Mouse (Mus musculus): ENCODE results near the gene Fto. TPM values are rescaled to one million over a fixed set of nuclear protein-coding genes. Genes with fewer than 3 reads are reported as not detected.

Gene Fto
- polyA plus RNA-seq, 1 experiment from 2014 or later: 72.1 TPM

DNA sequence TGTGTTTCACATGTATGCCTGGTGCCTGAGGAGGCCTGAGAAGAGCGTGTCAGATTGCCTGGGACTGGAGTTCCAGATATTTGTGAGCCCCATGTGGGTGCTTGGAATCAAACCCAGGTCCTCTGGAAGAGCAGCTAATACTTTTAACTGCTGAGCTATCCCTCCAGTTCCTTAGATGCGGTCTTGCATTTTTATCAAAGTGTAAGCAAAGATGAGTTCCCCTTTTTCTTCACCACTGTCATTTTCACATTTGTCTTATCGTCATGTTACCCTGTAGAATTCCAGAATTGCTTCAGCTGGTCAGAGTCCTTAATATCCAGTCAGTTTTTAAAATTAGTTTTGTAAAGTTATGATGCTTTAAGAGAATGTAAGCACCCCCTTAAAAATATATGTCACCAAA lies 264.3 kb downstream of the Fto start:
- Histone ChIP-seq H3K4me3 (ENCODE audit: low read length) (no peak overlapping the region), H3K36me3 (ENCODE audit: control insufficient read depth, insufficient read depth) (no peaks in the 10 kb centered on the region)
- 89% methylated on average over 3 of the region's 3 CpGs for WGBS

DNA sequence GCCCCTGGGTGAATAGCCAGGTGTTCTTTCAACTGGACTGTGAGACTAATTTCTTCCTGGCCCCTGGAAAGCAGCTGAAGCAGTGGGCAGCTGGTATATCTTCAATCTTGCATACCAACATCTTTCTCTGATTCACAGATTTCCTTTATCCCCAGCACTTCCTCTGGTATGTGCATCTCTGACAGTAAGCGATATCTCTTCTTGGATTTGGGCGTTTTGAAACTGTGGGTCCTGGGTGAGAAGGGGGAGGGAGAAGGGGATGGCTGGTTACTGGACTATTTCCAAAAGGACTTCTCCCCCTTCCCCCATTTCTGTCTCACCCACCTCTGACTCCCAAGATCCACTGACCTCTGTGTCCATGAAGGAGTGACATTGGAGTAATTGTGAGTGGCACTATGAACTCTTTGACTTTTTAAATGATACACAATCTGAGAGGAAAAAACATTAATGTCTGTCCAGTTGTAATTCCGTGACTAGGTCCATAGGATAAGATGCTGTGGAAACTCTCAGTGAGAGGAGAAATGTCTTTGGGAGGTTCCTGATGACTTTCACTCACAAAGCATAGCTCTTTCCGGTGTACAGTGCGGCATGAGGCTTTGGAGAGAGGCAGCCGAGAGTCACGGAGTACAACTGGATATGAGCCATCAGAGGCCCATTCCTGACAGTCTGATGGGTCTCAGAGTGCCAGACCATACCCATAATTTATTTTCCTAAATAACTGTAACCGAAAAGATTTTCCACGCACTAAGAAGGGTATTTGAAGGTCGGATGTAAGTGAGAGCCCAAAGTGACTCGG lies 271.5 kb downstream of the Fto start:
- no peak overlapping the region for H3K9ac ChIP-seq (ENCODE audit: low read length)
- ATAC-seq (replicated peaks; ENCODE audit: extremely low read depth, insufficient read depth, low FRiP score): no peak
- no peaks in the 10 kb centered on the region for H3K27me3 ChIP-seq (ENCODE audit: control insufficient read depth, insufficient read depth, low read length)
- H3K4me1 ChIP-seq (ENCODE audit: control insufficient read depth, insufficient read depth, low read length): peaks cover 11% of the 10 kb centered on the region
- no peaks in the 10 kb centered on the region for H3K9me3 ChIP-seq (replicated peaks; ENCODE audit: control insufficient read depth, low read length)
- H3K36me3 ChIP-seq (ENCODE audit: control insufficient read depth, insufficient read depth): no peaks in the 10 kb centered on the region
- 59% methylated on average over 11 of the region's 11 CpGs for WGBS
- no peak overlapping the region for H3K4me3 ChIP-seq (ENCODE audit: low read length)
- H3K27ac ChIP-seq (ENCODE audit: low read length): no peak overlapping the region
- no peak overlapping the region for H3K4me2 ChIP-seq (ENCODE audit: low read depth, low read length)

More for the DNA sequence above, 264.3 kb downstream of the Fto start:
- H3K4me1 ChIP-seq (ENCODE audit: control insufficient read depth, insufficient read depth, low read length): peaks cover 5% of the 10 kb centered on the region
- no peak overlapping the region for H3K27ac ChIP-seq (ENCODE audit: low read length)
- no peak for ATAC-seq (replicated peaks; ENCODE audit: extremely low read depth, insufficient read depth, low FRiP score)
- no peaks in the 10 kb centered on the region for H3K27me3 ChIP-seq (ENCODE audit: control insufficient read depth, insufficient read depth, low read length)
- no peak overlapping the region for H3K4me2 ChIP-seq (ENCODE audit: low read depth, low read length)
- no peaks in the 10 kb centered on the region for H3K9me3 ChIP-seq (replicated peaks; ENCODE audit: control insufficient read depth, low read length)
- H3K9ac ChIP-seq (ENCODE audit: low read length): no peak overlapping the region

DNA sequence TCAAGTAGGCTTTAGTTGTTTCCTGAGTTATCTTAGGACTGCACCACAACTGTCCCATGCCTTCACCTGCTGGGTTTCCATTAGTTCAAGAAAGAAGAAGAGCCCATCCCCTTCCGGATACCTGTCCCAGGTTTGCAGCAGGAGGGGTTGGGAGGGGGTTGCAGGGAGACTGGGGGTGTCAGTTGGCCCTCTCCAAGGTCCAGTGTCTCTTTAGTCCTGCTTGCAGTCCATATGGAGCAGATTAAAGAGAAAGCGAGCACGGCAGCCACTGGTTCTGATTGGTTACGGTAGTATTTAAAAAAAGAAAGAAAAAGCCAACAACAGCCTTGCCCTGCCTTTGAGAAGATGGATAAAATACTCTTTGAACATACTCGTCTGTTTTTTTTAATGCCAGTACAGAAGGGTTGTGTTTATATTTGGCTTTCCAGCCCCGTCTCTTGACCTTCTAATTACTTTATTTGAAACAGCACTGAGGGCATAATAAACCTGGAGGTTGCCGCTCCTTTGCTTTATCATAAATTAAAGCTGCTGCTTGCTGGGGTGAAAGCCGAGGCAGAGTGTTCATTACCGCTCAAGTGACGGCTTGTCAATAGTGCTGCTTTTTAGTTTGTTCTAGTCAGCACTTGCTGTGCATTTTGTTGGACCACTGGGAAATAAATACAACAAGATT lies 279.2 kb downstream of the Fto start:
- WGBS: 68% methylated on average over 10 of the region's 10 CpGs
- no peak overlapping the region for H3K4me2 ChIP-seq (ENCODE audit: low read depth, low read length)
- ATAC-seq (replicated peaks; ENCODE audit: extremely low read depth, insufficient read depth, low FRiP score): no peak

DNA sequence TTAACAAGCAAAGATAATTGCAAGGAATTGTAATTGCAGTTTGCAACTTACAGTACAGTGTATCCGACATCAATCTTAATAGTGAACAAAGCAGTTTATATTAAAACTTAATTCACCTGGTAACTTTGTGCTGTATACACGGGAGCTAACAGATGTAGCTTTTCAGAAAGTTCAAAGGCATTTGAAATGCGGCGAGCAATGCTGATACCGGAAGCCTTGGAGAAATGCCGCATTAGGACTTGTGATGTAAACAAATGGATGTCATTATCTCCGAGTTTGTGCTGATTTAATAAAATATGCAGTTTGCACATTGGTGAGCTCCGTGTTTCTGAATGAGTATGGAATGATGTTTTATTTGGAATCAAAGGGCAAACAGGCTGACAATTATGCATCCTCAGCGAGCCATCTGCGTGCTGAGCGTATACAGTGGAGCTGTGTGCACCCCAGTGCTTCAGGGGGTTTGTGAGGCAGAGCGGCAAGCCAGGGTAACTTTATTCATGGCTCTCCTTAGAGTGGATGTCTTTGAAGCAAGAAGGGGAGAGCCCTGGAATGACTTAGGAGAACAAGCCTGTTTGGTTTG lies 280.0 kb downstream of the Fto start:
- H3K9me3 ChIP-seq (replicated peaks; ENCODE audit: control insufficient read depth, low read length): no peaks in the 10 kb centered on the region
- no peak overlapping the region for H3K27ac ChIP-seq (ENCODE audit: low read length)
- no peaks in the 10 kb centered on the region for H3K27me3 ChIP-seq (ENCODE audit: control insufficient read depth, insufficient read depth, low read length)
- no peak for ATAC-seq (replicated peaks; ENCODE audit: extremely low read depth, insufficient read depth, low FRiP score)
- H3K36me3 ChIP-seq (ENCODE audit: control insufficient read depth, insufficient read depth): no peaks in the 10 kb centered on the region
- no peak overlapping the region for H3K4me3 ChIP-seq (ENCODE audit: low read length)
- H3K4me1 ChIP-seq (ENCODE audit: control insufficient read depth, insufficient read depth, low read length): peaks cover 5% of the 10 kb centered on the region
- no peak overlapping the region; the same call in 1 of the 2 replicates for H3K4me2 ChIP-seq (ENCODE audit: low read depth, low read length)
- 67% methylated on average over 12 of the region's 12 CpGs for WGBS
- no peak overlapping the region for H3K9ac ChIP-seq (ENCODE audit: low read length)

More for the DNA sequence above, 279.2 kb downstream of the Fto start:
- Histone ChIP-seq H3K27ac (ENCODE audit: low read length) (no peak overlapping the region), H3K9me3 (replicated peaks; ENCODE audit: control insufficient read depth, low read length) (no peaks in the 10 kb centered on the region), H3K4me3 (ENCODE audit: low read length) (no peak overlapping the region), H3K9ac (ENCODE audit: low read length) (no peak overlapping the region), H3K27me3 (ENCODE audit: control insufficient read depth, insufficient read depth, low read length) (no peaks in the 10 kb centered on the region), H3K4me1 (ENCODE audit: control insufficient read depth, insufficient read depth, low read length) (peaks cover 5% of the 10 kb centered on the region), H3K36me3 (ENCODE audit: control insufficient read depth, insufficient read depth) (no peaks in the 10 kb centered on the region)

DNA sequence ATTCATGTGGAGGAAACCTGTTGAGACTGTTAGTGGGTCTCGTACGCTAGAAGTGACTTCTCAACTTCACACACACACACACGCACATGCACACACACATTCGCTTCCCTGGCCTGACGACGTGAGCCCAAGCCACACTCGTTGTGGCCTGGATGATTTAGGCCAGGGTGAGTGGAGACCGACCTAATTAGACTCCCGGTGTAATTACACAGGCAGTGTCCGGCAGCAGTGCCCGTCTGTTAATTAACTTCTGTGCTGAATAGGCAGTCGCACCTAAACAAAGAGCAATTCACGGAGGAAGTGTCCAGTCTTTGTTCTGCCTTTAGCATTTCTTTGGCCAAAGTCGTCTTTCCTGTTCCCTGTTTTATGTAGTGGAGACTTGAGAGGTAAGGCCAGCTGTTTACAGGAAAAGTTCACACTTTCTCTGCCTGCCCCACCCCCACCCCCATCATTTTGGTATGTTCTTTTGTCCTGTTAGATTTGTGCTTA lies 286.1 kb downstream of the Fto start:
- ATAC-seq (replicated peaks; ENCODE audit: extremely low read depth, insufficient read depth, low FRiP score): no peak
- 73% methylated on average over 14 of the region's 14 CpGs for WGBS
- H3K9me3 ChIP-seq (replicated peaks; ENCODE audit: control insufficient read depth, low read length): no peaks in the 10 kb centered on the region
- no peaks in the 10 kb centered on the region for H3K27me3 ChIP-seq (ENCODE audit: control insufficient read depth, insufficient read depth, low read length)
- no peak overlapping the region for H3K4me2 ChIP-seq (ENCODE audit: low read depth, low read length)
- no peaks in the 10 kb centered on the region for H3K4me1 ChIP-seq (ENCODE audit: control insufficient read depth, insufficient read depth, low read length)
- H3K9ac ChIP-seq (ENCODE audit: low read length): no peak overlapping the region
- no peaks in the 10 kb centered on the region for H3K36me3 ChIP-seq (ENCODE audit: control insufficient read depth, insufficient read depth)
- no peak overlapping the region for H3K4me3 ChIP-seq (ENCODE audit: low read length)
- H3K27ac ChIP-seq (ENCODE audit: low read length): no peak overlapping the region

DNA sequence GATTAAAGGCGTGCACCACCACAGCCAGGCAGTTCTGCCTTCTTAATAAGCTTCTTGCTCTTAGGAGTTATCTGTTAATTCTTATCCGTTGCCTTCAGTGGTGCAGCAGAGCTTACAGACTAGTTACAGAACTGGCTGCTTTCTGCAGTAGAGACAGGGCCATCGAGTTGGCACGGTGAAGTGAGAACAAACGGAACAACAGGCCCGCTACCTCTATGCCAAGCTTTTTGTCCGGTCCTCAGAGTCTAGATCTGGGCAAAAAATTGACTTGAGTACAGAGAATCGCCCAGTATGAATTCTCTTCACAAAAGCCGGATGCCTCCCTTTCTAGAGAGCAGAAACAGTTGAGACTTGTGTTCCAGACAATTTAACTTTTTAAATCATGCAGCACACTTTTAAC lies 290.4 kb downstream of the Fto start:
- H3K4me3 ChIP-seq (ENCODE audit: low read length): no peak overlapping the region
- H3K9me3 ChIP-seq (replicated peaks; ENCODE audit: control insufficient read depth, low read length): no peaks in the 10 kb centered on the region
- WGBS: 84% methylated on average over 9 of the region's 9 CpGs
- no peak overlapping the region for H3K4me2 ChIP-seq (ENCODE audit: low read depth, low read length)
- H3K27me3 ChIP-seq (ENCODE audit: control insufficient read depth, insufficient read depth, low read length): no peaks in the 10 kb centered on the region
- H3K4me1 ChIP-seq (ENCODE audit: control insufficient read depth, insufficient read depth, low read length): no peaks in the 10 kb centered on the region
- H3K36me3 ChIP-seq (ENCODE audit: control insufficient read depth, insufficient read depth): no peaks in the 10 kb centered on the region
- ATAC-seq (replicated peaks; ENCODE audit: extremely low read depth, insufficient read depth, low FRiP score): no peak
- no peak overlapping the region for H3K27ac ChIP-seq (ENCODE audit: low read length)
- no peak overlapping the region for H3K9ac ChIP-seq (ENCODE audit: low read length)

DNA sequence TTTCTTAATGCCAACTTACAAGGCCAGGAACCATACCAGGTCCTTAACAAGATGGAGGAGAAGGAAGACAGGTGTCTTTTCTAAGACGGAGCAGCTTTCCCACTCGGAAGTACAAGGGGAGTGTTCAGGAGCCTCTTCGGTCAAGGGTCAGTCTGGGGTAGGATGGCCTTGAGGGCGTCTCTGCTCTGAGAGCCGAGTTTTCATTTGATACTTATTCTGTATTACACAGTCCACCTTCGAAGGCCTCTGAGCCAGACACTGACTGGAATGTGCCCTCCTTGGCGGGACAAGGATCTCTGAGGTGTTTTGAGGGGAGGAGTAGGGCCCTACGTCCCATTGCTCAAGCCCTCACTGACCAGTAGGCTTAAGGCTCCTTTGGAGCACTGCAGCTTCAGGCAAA lies 292.6 kb downstream of the Fto start:
- Histone ChIP-seq H3K36me3 (ENCODE audit: control insufficient read depth, insufficient read depth) (no peaks in the 10 kb centered on the region), H3K27ac (ENCODE audit: low read length) (no peak overlapping the region), H3K27me3 (ENCODE audit: control insufficient read depth, insufficient read depth, low read length) (no peaks in the 10 kb centered on the region), H3K4me3 (ENCODE audit: low read length) (no peak overlapping the region), H3K4me1 (ENCODE audit: control insufficient read depth, insufficient read depth, low read length) (peaks cover 1% of the 10 kb centered on the region; the same call in 1 of the 2 replicates), H3K9me3 (replicated peaks; ENCODE audit: control insufficient read depth, low read length) (no peaks in the 10 kb centered on the region), H3K9ac (ENCODE audit: low read length) (no peak overlapping the region), H3K4me2 (ENCODE audit: low read depth, low read length) (no peak overlapping the region)
- ATAC-seq (replicated peaks; ENCODE audit: extremely low read depth, insufficient read depth, low FRiP score): no peak
- 80% methylated on average over 8 of the region's 8 CpGs for WGBS

DNA sequence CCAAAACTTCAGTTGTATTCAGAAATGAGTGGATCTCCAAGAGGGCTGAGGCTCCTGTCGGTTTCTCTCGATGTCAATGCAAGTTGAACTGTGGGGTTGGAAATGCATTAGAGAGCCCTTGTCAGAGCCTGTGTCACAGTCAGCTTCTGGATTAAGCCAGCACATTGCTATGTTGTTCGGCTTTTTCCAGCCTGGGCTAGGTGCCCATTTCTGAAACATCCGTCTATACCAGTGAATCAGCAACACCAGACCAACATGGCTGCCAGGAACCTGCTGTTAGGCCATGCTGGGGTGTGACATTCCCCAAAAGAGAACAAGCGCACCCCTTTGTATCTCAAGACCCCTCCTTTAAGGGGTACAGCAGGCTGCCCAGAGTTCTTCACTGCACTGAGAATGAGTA lies 293.8 kb downstream of the Fto start:
- Histone ChIP-seq H3K4me2 (ENCODE audit: low read depth, low read length) (no peak overlapping the region), H3K36me3 (ENCODE audit: control insufficient read depth, insufficient read depth) (no peaks in the 10 kb centered on the region), H3K27me3 (ENCODE audit: control insufficient read depth, insufficient read depth, low read length) (no peaks in the 10 kb centered on the region), H3K4me3 (ENCODE audit: low read length) (no peak overlapping the region), H3K4me1 (ENCODE audit: control insufficient read depth, insufficient read depth, low read length) (peaks cover 3% of the 10 kb centered on the region; the same call in 1 of the 2 replicates), H3K9ac (ENCODE audit: low read length) (no peak overlapping the region), H3K9me3 (replicated peaks; ENCODE audit: control insufficient read depth, low read length) (no peaks in the 10 kb centered on the region), H3K27ac (ENCODE audit: low read length) (no peak overlapping the region)
- 63% methylated on average over 5 of the region's 5 CpGs for WGBS
- ATAC-seq (replicated peaks; ENCODE audit: extremely low read depth, insufficient read depth, low FRiP score): no peak

DNA sequence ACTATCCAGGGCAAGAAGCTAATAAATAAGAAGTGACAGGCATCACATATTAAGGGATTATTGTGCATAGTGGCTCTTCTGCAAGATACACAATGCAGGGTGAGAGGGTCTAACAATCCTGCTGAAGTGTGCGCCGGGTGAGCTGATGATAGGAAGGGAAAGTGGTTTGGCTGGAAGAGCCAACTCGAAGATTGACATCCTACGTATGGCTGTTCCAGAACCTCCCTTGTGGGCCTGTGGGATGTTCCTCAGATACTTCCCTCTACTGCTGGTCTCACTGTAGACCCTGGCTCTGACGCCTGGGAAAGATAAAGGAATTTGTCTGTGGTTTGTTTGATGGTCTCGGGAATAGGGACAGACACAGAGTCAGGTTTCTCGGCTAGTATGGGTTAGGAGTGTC lies 297.9 kb downstream of the Fto start:
- no peaks in the 10 kb centered on the region for H3K36me3 ChIP-seq (ENCODE audit: control insufficient read depth, insufficient read depth)

More for the DNA sequence above, 297.9 kb downstream of the Fto start:
- Histone ChIP-seq H3K4me2 (ENCODE audit: low read depth, low read length) (no peak overlapping the region), H3K9ac (ENCODE audit: low read length) (no peak overlapping the region), H3K27me3 (ENCODE audit: control insufficient read depth, insufficient read depth, low read length) (no peaks in the 10 kb centered on the region), H3K4me3 (ENCODE audit: low read length) (no peak overlapping the region), H3K27ac (ENCODE audit: low read length) (no peak overlapping the region), H3K9me3 (replicated peaks; ENCODE audit: control insufficient read depth, low read length) (no peaks in the 10 kb centered on the region), H3K4me1 (ENCODE audit: control insufficient read depth, insufficient read depth, low read length) (peaks cover 7% of the 10 kb centered on the region; the same call in 1 of the 2 replicates)
- ATAC-seq (replicated peaks; ENCODE audit: extremely low read depth, insufficient read depth, low FRiP score): no peak
- WGBS: 48% methylated on average over 7 of the region's 7 CpGs

Measured in heart, embryonic 16.5 days (tissue).